Mouse (Mus musculus) intestine, embryonic 16.5 days (tissue): ENCODE measurements around the gene Ino80b. TPM values are rescaled to one million over a fixed set of nuclear protein-coding genes. Genes with fewer than 3 reads are reported as not detected.

Experiments
- ATAC-seq: fragments of 200-750 bp; cut with Nextera tagmentation; 2 replicates; pipeline ENCODE4 v1.8.0; 2017; ENCODE audit warnings: moderate TSS enrichment, moderate library complexity
- H3K27ac ChIP-seq: fragments of 300-500 bp; sonication (generic); 2 replicates; pipeline ENCODE4 v1.5.1; 2014; ENCODE audit warnings: mild to moderate bottlenecking, low read length
- H3K27me3 ChIP-seq: fragments of 300-500 bp; sonication (generic); replicated peaks from 2 replicates; pipeline ENCODE4 v1.6.1; 2014; ENCODE audit warnings: low read length, control low read depth, mixed read lengths; ENCODE audit not compliant: control insufficient read depth, insufficient read depth
- H3K36me3 ChIP-seq: fragments of 300-500 bp; sonication (generic); 2 replicates; pipeline ENCODE4 v1.6.1; 2014; ENCODE audit warnings: low read length, control low read depth; ENCODE audit not compliant: control insufficient read depth, insufficient read depth
- H3K4me1 ChIP-seq: fragments of 300-500 bp; sonication (generic); 2 replicates; pipeline ENCODE4 v1.6.1; 2014; ENCODE audit warnings: low read length, control low read depth, mixed read lengths; ENCODE audit not compliant: control insufficient read depth, insufficient read depth
- H3K4me2 ChIP-seq: fragments of 300-500 bp; sonication (generic); 2 replicates; pipeline ENCODE4 v1.6.1; 2014; ENCODE audit warnings: low read depth, low read length, control low read depth
- H3K4me3 ChIP-seq: fragments of 300-500 bp; sonication (generic); 2 replicates; pipeline ENCODE4 v1.5.1; 2014; ENCODE audit warnings: mild to moderate bottlenecking, low read length
- H3K9ac ChIP-seq: fragments of 300-500 bp; sonication (generic); 2 replicates; pipeline ENCODE4 v1.6.1; 2014; ENCODE audit warnings: low read depth, low read length
- H3K9me3 ChIP-seq: fragments of 300-500 bp; sonication (generic); 2 replicates; pipeline ENCODE4 v1.6.1; 2016; ENCODE audit warnings: low read length, control low read depth; ENCODE audit not compliant: control insufficient read depth
- WGBS: fragments of 180-500 bp; shearing (Covaris S2); extraction: QIAGEN DNeasy Blood & Tissue Kit; methylation state at CpG from one replicate; pipeline ENCODE4 v1.1.7; 2014; 5-methylcytosine and 5-hydroxymethylcytosine counted together
- polyA plus RNA-seq: library from polyadenylated mRNA; unstranded; fragments of >200 nt; fragmentation: Nextera tagmentation; extraction: Ambion mirVana; gene quantifications from 2 replicates; pipeline ENCODE4 v1.2.1, GENCODE M21; 2015

Ino80b gene
- polyA plus RNA-seq, 1 experiment from 2014 or later, result 8.2 TPM

GRCm38 (mm10) chr6:83122961-83123360 lies 2.3 kb downstream of the Ino80b start:
- Histone ChIP-seq H3K4me2 (no peak overlapping the region), H3K9me3 (no peaks in the 10 kb centered on the region), H3K27ac (no peak overlapping the region), H3K9ac (no peak overlapping the region), H3K27me3 (no peaks in the 10 kb centered on the region), H3K36me3 (no peaks in the 10 kb centered on the region; the same call in 1 of the 2 replicates), H3K4me1 (peaks cover 31% of the 10 kb centered on the region), H3K4me3 (no peak overlapping the region)
- no peak for ATAC-seq
- WGBS, result 86% methylated on average over 5 of the region's 5 CpGs

- no peak; the same call in 1 of the 2 replicates for ATAC-seq
- peak overlapping the region; percentile 89 for H3K9ac ChIP-seq
- H3K27me3 ChIP-seq, result no peaks in the 10 kb centered on the region
- peak overlapping the region; percentile 74 for H3K4me3 ChIP-seq
- no peaks in the 10 kb centered on the region; the same call in 1 of the 2 replicates for H3K36me3 ChIP-seq
- 1% methylated on average over 44 of the region's 52 CpGs for WGBS
- H3K9me3 ChIP-seq, result no peaks in the 10 kb centered on the region
- H3K27ac ChIP-seq, result peak overlapping the region; percentile 96
- peak overlapping the region; percentile 99 for H3K4me2 ChIP-seq
- peaks cover 31% of the 10 kb centered on the region for H3K4me1 ChIP-seq
These were observed 3.1 kb downstream of the Ino80b start for GRCm38 (mm10) chr6:83121863-83122710.

- H3K27ac ChIP-seq, result peak within 1 kb of the TSS; percentile 96
- no peaks in the 10 kb centered on the region; the same call in 1 of the 2 replicates for H3K36me3 ChIP-seq
- peak within 1 kb of the TSS; percentile 89 for H3K9ac ChIP-seq
- H3K4me1 ChIP-seq, result peaks cover 36% of the 10 kb centered on the region
- peak within 1 kb of the TSS; percentile 99 for H3K4me2 ChIP-seq
- H3K9me3 ChIP-seq, result no peaks in the 10 kb centered on the region
- peak within 1 kb of the TSS; percentile 74 for H3K4me3 ChIP-seq
- under 1% methylated on average over 38 of the region's 38 CpGs for WGBS
- no peaks in the 10 kb centered on the region for H3K27me3 ChIP-seq
- ATAC-seq, result peak; percentile 94
These were observed 4.0 kb downstream of the Ino80b start, which contains the start of gene Wbp1 for GRCm38 (mm10) chr6:83120930-83121862. Gene Wbp1, minus strand, starts transcription at chr6:83121559.

GRCm38 (mm10) chr6:83119734-83120051 lies 5.5 kb downstream of the Ino80b start:
- Histone ChIP-seq H3K4me3 (peak overlapping the region; percentile 74; the same call in 1 of the 2 replicates), H3K36me3 (no peaks in the 10 kb centered on the region; the same call in 1 of the 2 replicates), H3K4me1 (peaks cover 41% of the 10 kb centered on the region), H3K27ac (no peak overlapping the region), H3K9ac (peak overlapping the region; percentile 81; the same call in 1 of the 2 replicates), H3K4me2 (peak overlapping the region; percentile 90; the same call in 1 of the 2 replicates), H3K27me3 (no peaks in the 10 kb centered on the region), H3K9me3 (no peaks in the 10 kb centered on the region)
- 76% methylated on average over 7 of the region's 7 CpGs for WGBS
- ATAC-seq, result no peak

GRCm38 (mm10) chr6:83118825-83119733 lies 6.2 kb downstream of the Ino80b start:
- Histone ChIP-seq H3K4me3 (no peak overlapping the region), H3K9ac (peak overlapping the region; percentile 81; the same call in 1 of the 2 replicates), H3K27me3 (no peaks in the 10 kb centered on the region), H3K4me2 (no peak overlapping the region), H3K9me3 (no peaks in the 10 kb centered on the region), H3K4me1 (peaks cover 41% of the 10 kb centered on the region), H3K36me3 (no peaks in the 10 kb centered on the region; the same call in 1 of the 2 replicates), H3K27ac (no peak overlapping the region)
- ATAC-seq, result no peak
- 78% methylated on average over 14 of the region's 14 CpGs for WGBS

- Histone ChIP-seq H3K9ac (no peak overlapping the region), H3K36me3 (no peaks in the 10 kb centered on the region; the same call in 1 of the 2 replicates), H3K4me3 (no peak overlapping the region), H3K4me2 (no peak overlapping the region), H3K4me1 (peaks cover 37% of the 10 kb centered on the region), H3K27ac (no peak overlapping the region), H3K27me3 (no peaks in the 10 kb centered on the region), H3K9me3 (no peaks in the 10 kb centered on the region)
- ATAC-seq, result no peak
- WGBS, result 80% methylated on average over 11 of the region's 11 CpGs
These were observed 6.9 kb downstream of the Ino80b start for GRCm38 (mm10) chr6:83118369-83118768.

GRCm38 (mm10) chr6:83117616-83118015 lies 7.6 kb downstream of the Ino80b start:
- Histone ChIP-seq H3K36me3 (no peaks in the 10 kb centered on the region; the same call in 1 of the 2 replicates), H3K4me1 (peaks cover 31% of the 10 kb centered on the region), H3K4me3 (no peak overlapping the region), H3K27ac (no peak overlapping the region), H3K9me3 (no peaks in the 10 kb centered on the region), H3K4me2 (no peak overlapping the region), H3K9ac (no peak overlapping the region), H3K27me3 (no peaks in the 10 kb centered on the region)
- WGBS, result 87% methylated on average over 13 of the region's 13 CpGs
- ATAC-seq, result no peak

- Histone ChIP-seq H3K4me1 (peaks cover 26% of the 10 kb centered on the region), H3K27me3 (no peaks in the 10 kb centered on the region), H3K9ac (no peak overlapping the region), H3K9me3 (no peaks in the 10 kb centered on the region), H3K36me3 (no peaks in the 10 kb centered on the region; the same call in 1 of the 2 replicates), H3K4me2 (no peak overlapping the region), H3K4me3 (no peak overlapping the region), H3K27ac (no peak overlapping the region)
- ATAC-seq, result no peak
- WGBS, result 86% methylated on average over 4 of the region's 4 CpGs
These were observed 8.1 kb downstream of the Ino80b start for GRCm38 (mm10) chr6:83117165-83117438.
